Mouse (Mus musculus): Measurements from ENCODE around the gene Hhat.

DNA sequence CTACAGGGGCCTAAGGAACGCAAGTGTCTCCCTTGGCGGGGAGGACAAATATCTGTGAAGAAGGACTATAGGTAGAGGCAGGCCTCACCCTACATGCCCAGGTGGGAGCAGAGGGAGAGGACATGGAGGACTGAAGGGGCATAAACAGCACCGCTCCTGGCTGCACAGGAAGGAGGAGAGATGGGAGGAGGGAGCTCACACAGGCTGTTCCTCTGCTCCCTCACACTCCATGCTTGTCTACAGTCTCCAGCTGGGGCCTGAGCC, 25.9 kb upstream of the Hhat start:
- TF ChIP-seq CTCF (IDR thresholded peaks at IDR 0.05; ENCODE audit: low read depth, low read length) (no peak), GATA1 (IDR thresholded peaks at IDR 0.05; ENCODE audit: borderline replicate concordance, low read length) (no peak), TAL1 (conservative IDR thresholded peaks at IDR 0.05; ENCODE audit: low read depth, low read length) (no peak)

All from G1E (cell line).